Mouse (Mus musculus): Measurements from ENCODE around the gene Abl1. TPM values are rescaled to one million over a fixed set of nuclear protein-coding genes. Genes with fewer than 3 reads are reported as not detected.

The Abl1 gene
- total and polyA plus RNA-seq, 3 experiments = 9.8 to 22.4 (median 15.2) TPM

- in situ Hi-C loops (cut with MboI; ENCODE audit: low pct_ligation_motif_present, low pct_unique_long_range_greater_than_20kb, low sequenced_read_pairs) (loop anchor here (10.0 kb wide), 1 partner anchor 201 kb away; the partner anchor contains the start of gene Lamc3), dilution Hi-C loops (cut with MboI; ENCODE audit: extremely low pct_ligation_motif_present, extremely low pct_unique_long_range_greater_than_20kb, low sequenced_read_pairs) (no loop called here)
- peaks cover 0 to 7% of the 10 kb centered on the region in 2 experiments; a peak in 2 of 4 replicates for H3K4me1 ChIP-seq (ENCODE audit: control insufficient read depth in 1 of 2, insufficient read depth in 2 of 2)
Observed at GRCm38 (mm10) chr2:31683666-31684065, 4.5 kb upstream of the Abl1 start.

GRCm38 (mm10) chr2:31689045-31689444 is 869 bp downstream of the Abl1 start:
- Histone ChIP-seq H3K79me2 (replicated peaks; ENCODE audit: control insufficient read depth, extremely low read depth, insufficient read depth, poor library complexity, severe bottlenecking) (peaks cover 2% of the 10 kb centered on the region; the same call in 1 of the 2 replicates), H3K27ac (ENCODE audit: insufficient read depth, low read depth) (no peak overlapping the region), H3K36me3 (replicated peaks in 1 of 2; ENCODE audit: control insufficient read depth in 1 of 2, insufficient read depth in 1 of 2, low read length in 1 of 2) (peaks cover 0 to 7% of the 10 kb centered on the region in 2 experiments), H3K9ac (ENCODE audit: insufficient read depth, low read depth) (peak overlapping the region; percentile 83), H3K9me3 (replicated peaks; ENCODE audit: low read length) (no peaks in the 10 kb centered on the region), H3K27me3 (replicated peaks) (no peaks in the 10 kb centered on the region), H3K4me2 (ENCODE audit: insufficient read depth, low read depth, poor library complexity, severe bottlenecking) (peak overlapping the region; percentile 99), H3K4me1 (ENCODE audit: control insufficient read depth in 1 of 2, insufficient read depth in 2 of 2) (peaks cover 3 to 26% of the 10 kb centered on the region in 2 experiments; a peak in 3 of 4 replicates), H3K4me3 (replicated peaks in 1 of 3; ENCODE audit: low read depth in 2 of 3, low read length in 2 of 3, poor library complexity in 1 of 3) (peak overlapping the region; percentile 70 to 87 (median 81))
- in situ Hi-C loops (cut with MboI; ENCODE audit: low pct_ligation_motif_present, low pct_unique_long_range_greater_than_20kb, low sequenced_read_pairs) (loop anchor here (5.0 to 10.0 kb wide), 2 partner anchors 98 to 196 kb away; partner anchors contain the start of gene Lamc3), dilution Hi-C loops (cut with MboI; ENCODE audit: extremely low pct_ligation_motif_present, extremely low pct_unique_long_range_greater_than_20kb, low sequenced_read_pairs) (no loop called here)
- no peak for DNase-seq (ENCODE audit: extremely low read depth)
- no peak for TF ChIP-seq KAT2A (IDR thresholded peaks at IDR 0.05; ENCODE audit: insufficient replicate concordance, low read length)
- no peak for TF ChIP-seq ZNF384 (IDR thresholded peaks at IDR 0.05; ENCODE audit: low read depth, low read length)
- no peak for TF ChIP-seq ZKSCAN1 (IDR thresholded peaks at IDR 0.05; ENCODE audit: borderline replicate concordance, low read depth, low read length)
- no peak for TF ChIP-seq UBTF (IDR thresholded peaks at IDR 0.05; ENCODE audit: low read depth, low read length)
- TF ChIP-seq POLR2A (IDR thresholded peaks at IDR 0.05; ENCODE audit: low read depth, low read length) = no peak
- no peak for TF ChIP-seq NRF1 (IDR thresholded peaks at IDR 0.05; ENCODE audit: low read depth, low read length)
- no peak for TF ChIP-seq ZMIZ1 (IDR thresholded peaks at IDR 0.05; ENCODE audit: low read depth, low read length)
- no peak for TF ChIP-seq MEF2A (IDR thresholded peaks at IDR 0.05; ENCODE audit: borderline replicate concordance, low read depth, low read length)
- TF ChIP-seq JUND (conservative IDR thresholded peaks at IDR 0.05; ENCODE audit: low read depth, low read length) = no peak
- TF ChIP-seq POLR2AphosphoS2 (IDR thresholded peaks at IDR 0.05; ENCODE audit: low read depth, low read length) = no peak
- no peak for TF ChIP-seq MAFK (IDR thresholded peaks at IDR 0.05; ENCODE audit: insufficient replicate concordance, low read length)
- no peak for TF ChIP-seq RCOR1 (conservative IDR thresholded peaks at IDR 0.05; ENCODE audit: low read depth, low read length)
- TF ChIP-seq SMC3 (IDR thresholded peaks at IDR 0.05; ENCODE audit: low read depth, low read length) = no peak
- TF ChIP-seq CHD1 (IDR thresholded peaks at IDR 0.05; ENCODE audit: low read depth, low read length) = no peak
- no peak for TF ChIP-seq USF2 (conservative IDR thresholded peaks at IDR 0.05; ENCODE audit: low read depth, low read length)
- no peak for TF ChIP-seq CHD2 (IDR thresholded peaks at IDR 0.05; ENCODE audit: low read length)
- TF ChIP-seq E2F4 (IDR thresholded peaks at IDR 0.05; ENCODE audit: insufficient replicate concordance, low read depth, low read length) = no peak
- TF ChIP-seq RAD21 (IDR thresholded peaks at IDR 0.05; ENCODE audit: low read depth, low read length) = no peak

More at GRCm38 (mm10) chr2:31683666-31684065, 4.5 kb upstream of the Abl1 start:
- no peaks in the 10 kb centered on the region for H3K27me3 ChIP-seq (replicated peaks)
- peaks cover 21 to 36% of the 10 kb centered on the region in 2 experiments for H3K36me3 ChIP-seq (replicated peaks in 1 of 2; ENCODE audit: control insufficient read depth in 1 of 2, insufficient read depth in 1 of 2, low read length in 1 of 2)
- H3K9me3 ChIP-seq (replicated peaks; ENCODE audit: low read length) = no peaks in the 10 kb centered on the region
- DNase-seq (ENCODE audit: extremely low read depth) = peak; percentile 65
- H3K79me2 ChIP-seq (replicated peaks; ENCODE audit: control insufficient read depth, extremely low read depth, insufficient read depth, poor library complexity, severe bottlenecking) = no peaks in the 10 kb centered on the region; the same call in 1 of the 2 replicates
- no peak overlapping the region for H3K4me3 ChIP-seq (replicated peaks in 1 of 3; ENCODE audit: low read depth in 2 of 3, low read length in 2 of 3, poor library complexity in 1 of 3)
- TF ChIP-seq NRF1 (IDR thresholded peaks at IDR 0.05; ENCODE audit: low read depth, low read length) (no peak), ZMIZ1 (IDR thresholded peaks at IDR 0.05; ENCODE audit: low read depth, low read length) (no peak), CHD1 (IDR thresholded peaks at IDR 0.05; ENCODE audit: low read depth, low read length) (no peak), ELF1 (IDR thresholded peaks at IDR 0.05; ENCODE audit: low read depth, low read length) (no peak), EP300 (IDR thresholded peaks at IDR 0.05; ENCODE audit: low read length) (no peak), CTCF (conservative IDR thresholded peaks at IDR 0.05 in 1 of 2, IDR thresholded peaks at IDR 0.05 in 1 of 2; ENCODE audit: low read depth in 2 of 2, low read length in 2 of 2) (peak; percentile 52 to 89), ZKSCAN1 (IDR thresholded peaks at IDR 0.05; ENCODE audit: borderline replicate concordance, low read depth, low read length) (no peak), ZNF384 (IDR thresholded peaks at IDR 0.05; ENCODE audit: low read depth, low read length) (peak; percentile 51; the same call in 1 of the 2 replicates), MEF2A (IDR thresholded peaks at IDR 0.05; ENCODE audit: borderline replicate concordance, low read depth, low read length) (no peak), MXI1 (IDR thresholded peaks at IDR 0.05; ENCODE audit: low read depth, low read length) (no peak), SMC3 (IDR thresholded peaks at IDR 0.05; ENCODE audit: low read depth, low read length) (peak; percentile 73), IRF4 (IDR thresholded peaks at IDR 0.05; ENCODE audit: low read depth, low read length) (0 out of 2 replicates have a peak, but pooled peaks have one; percentile 24), POLR2AphosphoS2 (IDR thresholded peaks at IDR 0.05; ENCODE audit: low read depth, low read length) (no peak), RCOR1 (conservative IDR thresholded peaks at IDR 0.05; ENCODE audit: low read depth, low read length) (no peak), CHD2 (IDR thresholded peaks at IDR 0.05; ENCODE audit: low read length) (peak; percentile 56; the same call in 1 of the 2 replicates), TBP (conservative IDR thresholded peaks at IDR 0.05; ENCODE audit: low read depth, low read length) (no peak), UBTF (IDR thresholded peaks at IDR 0.05; ENCODE audit: low read depth, low read length) (no peak), HCFC1 (IDR thresholded peaks at IDR 0.05; ENCODE audit: low read depth, low read length) (no peak), BHLHE40 (IDR thresholded peaks at IDR 0.05; ENCODE audit: low read depth, low read length) (no peak), KAT2A (IDR thresholded peaks at IDR 0.05; ENCODE audit: insufficient replicate concordance, low read length) (no peak), GABPA (IDR thresholded peaks at IDR 0.05; ENCODE audit: insufficient replicate concordance, low read depth, low read length) (no peak), POLR2A (IDR thresholded peaks at IDR 0.05; ENCODE audit: low read depth, low read length) (no peak), RAD21 (IDR thresholded peaks at IDR 0.05; ENCODE audit: low read depth, low read length) (peak; percentile 81), USF1 (IDR thresholded peaks at IDR 0.05; ENCODE audit: low read depth, low read length) (no peak), NELFE (IDR thresholded peaks at IDR 0.05; ENCODE audit: low read depth, low read length) (peak; percentile 33; the same call in 1 of the 2 replicates), JUN (IDR thresholded peaks at IDR 0.05; ENCODE audit: insufficient read depth, low read depth, low read length) (no peak), MAZ (IDR thresholded peaks at IDR 0.05; ENCODE audit: low read depth, low read length) (no peak), ZC3H11A (IDR thresholded peaks at IDR 0.05; ENCODE audit: low read depth, low read length) (no peak), USF2 (conservative IDR thresholded peaks at IDR 0.05; ENCODE audit: low read depth, low read length) (no peak)
- no peak overlapping the region for H3K27ac ChIP-seq (ENCODE audit: insufficient read depth, low read depth)
- H3K4me2 ChIP-seq (ENCODE audit: insufficient read depth, low read depth, poor library complexity, severe bottlenecking) = no peak overlapping the region
- no peak overlapping the region for H3K9ac ChIP-seq (ENCODE audit: insufficient read depth, low read depth)

Data from CH12.LX (cell line).